Mouse (Mus musculus) common myeloid progenitor, adult 5-6 weeks (primary cell): ENCODE measurements around the gene Amer3. TPM values are rescaled to one million over a fixed set of nuclear protein-coding genes. Genes with fewer than 3 reads are reported as not detected.

Experiments
- ATAC-seq: replicated peaks from 2 replicates; pipeline ENCODE4 v1.8.0; 2016; ENCODE audit warnings: low read depth, mild to moderate bottlenecking, moderate TSS enrichment, inconsistent platforms; ENCODE audit not compliant: poor library complexity, severe bottlenecking
- total RNA-seq: library from RNA; stranded (forward); fragments of 200-1000, 187-1606 nt; gene quantifications from 2 replicates; pipeline ENCODE4 v1.2.3, GENCODE M21; 2017

Gene Amer3
- not detected in 2 replicates for total RNA-seq

- peak; percentile 95 for ATAC-seq
Measured at GRCm38 (mm10) chr1:34578851-34579781, at the start of gene Amer3. Gene Amer3 (plus strand): TSS chr1:34579657.

- ATAC-seq = peak; percentile 51; the same call in 1 of the 2 replicates
Measured at GRCm38 (mm10) chr1:34534574-34534973, 44.9 kb upstream of the Amer3 start.

GRCm38 (mm10) chr1:34535043-34535698 is 44.3 kb upstream of the Amer3 start, which contains the start of gene Cfc1:
Gene Cfc1 (plus strand): TSS chr1:34535648.
- peak; percentile 43 for ATAC-seq

GRCm38 (mm10) chr1:34536291-34536766 is 43.1 kb upstream of the Amer3 start:
- no peak for ATAC-seq

GRCm38 (mm10) chr1:34536767-34537485 is 42.5 kb upstream of the Amer3 start:
- ATAC-seq = peak; percentile 71

- ATAC-seq = no peak
Measured at GRCm38 (mm10) chr1:34547074-34547473, 32.4 kb upstream of the Amer3 start.

GRCm38 (mm10) chr1:34553690-34554089 is 25.8 kb upstream of the Amer3 start:
- ATAC-seq = peak; percentile 57

GRCm38 (mm10) chr1:34554275-34554674 is 25.2 kb upstream of the Amer3 start:
- peak; percentile 67 for ATAC-seq

GRCm38 (mm10) chr1:34560843-34561242 is 18.6 kb upstream of the Amer3 start, which contains the start of gene Prss40:
Gene Prss40 (minus strand): TSS chr1:34560943.
- ATAC-seq = no peak

GRCm38 (mm10) chr1:34564383-34565045 is 14.9 kb upstream of the Amer3 start:
- ATAC-seq = peak; percentile 69

GRCm38 (mm10) chr1:34568120-34568519 is 11.3 kb upstream of the Amer3 start:
- ATAC-seq = no peak

- no peak for ATAC-seq
Measured at GRCm38 (mm10) chr1:34569876-34570275, 9.6 kb upstream of the Amer3 start.

GRCm38 (mm10) chr1:34571431-34571830 is 8.0 kb upstream of the Amer3 start:
- no peak for ATAC-seq

GRCm38 (mm10) chr1:34573221-34573620 is 6.2 kb upstream of the Amer3 start:
- peak; percentile 74 for ATAC-seq

- ATAC-seq = no peak
Measured at GRCm38 (mm10) chr1:34579782-34580356, 412 bp downstream of the Amer3 start.

GRCm38 (mm10) chr1:34582218-34582617 is 2.8 kb downstream of the Amer3 start:
- ATAC-seq = no peak

- no peak; the same call in 1 of the 2 replicates for ATAC-seq
Measured at GRCm38 (mm10) chr1:34583821-34584263, 4.4 kb downstream of the Amer3 start.

- ATAC-seq = no peak
Measured at GRCm38 (mm10) chr1:34584736-34585135, 5.3 kb downstream of the Amer3 start.
